Mouse (Mus musculus) neutrophil, adult 5-6 weeks (primary cell): ENCODE results near the gene Bco1. TPM values are rescaled to one million over a fixed set of nuclear protein-coding genes. Genes with fewer than 3 reads are reported as not detected.

Experiments
- ATAC-seq: fragments of 151-379, 151-347 bp; 2 replicates; pipeline ENCODE4 v1.8.0; 2017; ENCODE audit warnings: mild to moderate bottlenecking, moderate TSS enrichment; ENCODE audit not compliant: insufficient number of reproducible peaks, poor library complexity, low FRiP score, severe bottlenecking; ENCODE audit errors: extremely low read depth
- total RNA-seq: library from RNA; stranded (forward); fragments of 200-1000 nt; gene quantifications from 2 replicates; pipeline ENCODE4 v1.2.3, GENCODE M21; 2017

The Bco1 gene
- total RNA-seq, 1 experiment from 2014 or later = not detected

DNA sequence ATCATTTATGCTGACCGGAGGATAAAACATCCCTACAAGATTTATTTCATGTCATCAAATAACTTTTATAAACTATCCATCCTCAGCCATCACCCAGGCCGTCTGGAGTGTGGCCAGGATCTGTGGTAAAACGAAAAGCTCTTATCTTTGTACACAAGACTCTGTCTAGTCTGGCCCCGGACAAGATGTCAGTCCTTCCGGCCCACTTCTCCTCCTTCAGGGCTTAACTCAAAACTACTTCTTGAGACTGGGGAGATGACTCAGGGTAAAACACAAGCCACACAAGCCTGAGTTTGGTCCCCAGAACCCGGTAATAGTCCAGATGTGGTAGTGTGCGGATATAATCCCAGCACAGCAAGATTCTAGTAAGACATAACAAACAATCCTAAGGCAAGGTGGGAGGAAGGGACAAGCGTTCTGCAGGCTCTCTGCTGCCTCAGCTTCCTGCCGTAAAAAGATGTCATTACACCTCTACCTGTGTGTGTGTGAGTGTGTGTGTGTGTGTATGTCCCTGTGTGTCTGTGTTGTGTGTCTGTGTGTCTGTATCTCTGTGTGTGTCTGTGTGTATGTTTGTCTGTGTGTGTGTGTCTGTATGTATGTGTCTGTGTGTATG, 12.6 kb upstream of the Bco1 start:
- no peak for ATAC-seq

DNA sequence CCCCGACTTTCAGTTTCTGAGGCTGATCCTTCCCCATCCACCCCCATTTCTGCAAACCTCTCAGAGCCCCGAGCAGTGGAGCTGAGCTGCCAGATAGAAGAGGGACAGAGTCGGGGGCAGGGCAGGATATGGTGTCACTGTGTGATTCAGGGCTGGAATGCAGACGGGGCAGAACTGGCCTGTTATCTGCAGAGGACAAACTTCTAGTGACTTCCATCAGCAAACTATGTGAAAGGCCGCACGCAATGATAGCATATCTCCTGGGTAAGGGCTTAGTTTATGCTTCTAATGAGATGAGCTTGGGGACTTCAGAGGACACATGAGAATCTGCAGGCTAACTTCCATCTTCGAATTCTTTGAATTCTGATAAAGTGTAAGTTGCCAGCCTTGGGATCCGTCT, 10.1 kb upstream of the Bco1 start:
- no peak for ATAC-seq

GRCm38 (mm10) chr8:117087036-117087435, 8.6 kb upstream of the Bco1 start:
- ATAC-seq = no peak

- no peak for ATAC-seq
Measured at GRCm38 (mm10) chr8:117089802-117090201, 5.9 kb upstream of the Bco1 start.

DNA sequence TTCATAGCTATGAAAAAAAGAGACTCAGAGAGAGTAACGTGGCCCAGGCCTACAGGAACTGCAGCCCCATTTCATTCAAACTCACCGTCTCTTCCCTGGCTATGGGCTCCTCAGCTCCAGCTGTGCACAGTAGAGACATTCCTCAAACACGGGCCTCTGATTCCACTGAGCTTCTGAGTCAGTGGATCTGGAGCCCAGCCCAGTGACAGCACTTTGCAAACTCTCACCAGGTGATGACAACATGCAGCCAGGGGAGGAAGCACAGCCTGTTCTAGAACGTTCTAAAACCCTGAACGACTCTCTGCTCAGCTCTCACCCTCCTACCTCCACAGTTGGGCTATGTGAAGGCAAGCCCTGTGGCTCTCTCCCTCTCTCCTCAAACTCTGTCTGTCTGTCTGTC, 1.6 kb upstream of the Bco1 start:
- ATAC-seq = no peak

DNA sequence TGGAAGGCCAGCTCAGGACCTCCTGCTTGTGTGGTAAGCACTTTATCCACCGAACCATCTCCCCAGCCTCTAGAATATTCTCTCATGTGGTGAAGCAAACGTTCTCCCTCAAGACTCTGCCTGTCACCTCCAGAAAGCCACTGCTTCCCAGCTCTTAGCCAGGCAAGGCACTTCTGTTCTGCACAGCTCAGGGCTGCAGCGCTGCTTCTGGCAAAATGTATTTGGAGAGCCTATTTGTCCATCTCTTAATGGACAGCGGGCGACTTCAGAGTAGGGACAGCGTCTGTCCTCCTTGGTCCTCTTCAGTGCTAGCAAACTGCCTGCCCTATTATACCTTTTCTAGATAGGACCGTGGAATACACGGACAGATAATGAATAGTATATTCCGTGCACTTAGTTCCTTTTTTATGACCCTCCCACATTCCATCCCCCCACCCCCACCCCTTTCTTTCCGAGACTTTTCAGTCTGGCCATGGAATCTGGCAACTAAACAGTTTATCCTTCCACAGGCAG, 1.5 kb downstream of the Bco1 start:
- no peak for ATAC-seq

GRCm38 (mm10) chr8:117097564-117098191, 2.0 kb downstream of the Bco1 start:
- no peak for ATAC-seq

DNA sequence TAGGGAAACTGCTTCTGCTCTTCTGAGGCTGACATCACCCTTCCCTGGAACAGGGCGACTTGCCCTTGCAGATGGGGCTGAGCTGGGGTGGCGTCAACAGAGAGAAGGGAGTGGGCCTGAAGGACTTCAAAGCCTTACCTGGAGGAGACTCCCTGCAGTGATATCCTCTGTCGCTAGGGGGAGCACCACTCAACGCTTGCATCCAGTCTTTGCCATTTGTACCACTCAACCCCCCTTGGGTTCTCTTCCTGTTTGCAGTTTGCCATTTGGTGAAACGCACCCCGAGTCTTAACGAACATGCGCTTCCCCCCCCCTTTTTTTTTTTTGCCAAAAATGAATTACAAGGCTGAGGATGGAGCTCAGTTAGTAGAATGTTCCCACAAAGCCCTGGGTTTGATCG, 11.9 kb downstream of the Bco1 start:
- ATAC-seq = peak; percentile 63; the same call in 1 of the 2 replicates

DNA sequence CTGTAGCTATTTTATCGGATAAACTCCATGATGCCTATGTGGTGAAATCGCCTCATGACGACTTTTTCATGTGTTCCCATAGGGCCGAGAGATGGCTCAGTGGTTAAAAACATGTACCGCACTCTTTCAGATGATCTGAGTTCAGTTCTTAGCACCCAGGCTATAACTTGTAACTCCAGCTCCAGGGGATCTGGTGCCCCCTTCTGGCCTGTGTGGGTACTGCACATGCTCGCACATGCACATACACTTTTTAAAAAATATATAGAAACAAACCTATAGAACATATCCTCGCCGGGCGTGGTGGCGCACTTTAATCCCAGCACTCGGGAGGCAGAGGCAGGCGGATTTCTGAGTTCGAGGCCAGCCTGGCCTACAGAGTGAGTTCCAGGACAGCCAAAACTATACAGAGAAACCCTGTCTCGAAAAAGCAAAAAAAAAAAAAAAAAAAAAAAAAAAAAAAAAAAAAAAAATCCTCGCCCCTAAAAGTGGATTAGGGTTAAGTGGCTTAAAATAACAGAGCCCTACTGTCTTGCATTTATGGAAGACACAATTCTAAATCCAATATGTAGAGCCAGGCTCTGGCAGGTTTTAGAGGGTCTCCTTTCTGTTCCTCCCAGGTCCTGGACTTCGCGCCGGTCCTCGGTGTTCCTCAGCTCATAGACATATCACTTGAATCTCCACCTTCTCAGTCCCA, 13.5 kb downstream of the Bco1 start:
- no peak for ATAC-seq

- ATAC-seq = no peak
Measured at GRCm38 (mm10) chr8:117109801-117110390, 14.2 kb downstream of the Bco1 start.

DNA sequence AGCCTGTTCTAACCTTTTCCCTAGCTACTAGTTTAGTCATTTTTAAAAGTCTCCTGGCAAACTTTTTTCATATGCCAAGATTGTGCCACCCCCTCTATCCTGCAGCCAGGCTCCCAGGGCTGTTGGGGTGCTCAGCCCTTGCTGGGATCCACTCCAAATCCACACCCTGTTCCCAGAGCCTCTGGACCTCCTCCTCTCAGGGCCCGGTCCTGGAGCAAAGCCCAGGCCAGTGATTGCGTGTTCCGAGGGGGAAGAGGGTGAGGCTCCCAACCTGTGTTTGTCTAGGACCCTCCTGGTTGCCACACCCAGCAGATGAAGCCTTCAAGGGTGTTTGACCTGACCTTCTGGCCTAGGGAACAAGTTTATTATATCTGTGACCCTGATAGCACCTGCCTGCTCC, 16.0 kb downstream of the Bco1 start:
- no peak for ATAC-seq

DNA sequence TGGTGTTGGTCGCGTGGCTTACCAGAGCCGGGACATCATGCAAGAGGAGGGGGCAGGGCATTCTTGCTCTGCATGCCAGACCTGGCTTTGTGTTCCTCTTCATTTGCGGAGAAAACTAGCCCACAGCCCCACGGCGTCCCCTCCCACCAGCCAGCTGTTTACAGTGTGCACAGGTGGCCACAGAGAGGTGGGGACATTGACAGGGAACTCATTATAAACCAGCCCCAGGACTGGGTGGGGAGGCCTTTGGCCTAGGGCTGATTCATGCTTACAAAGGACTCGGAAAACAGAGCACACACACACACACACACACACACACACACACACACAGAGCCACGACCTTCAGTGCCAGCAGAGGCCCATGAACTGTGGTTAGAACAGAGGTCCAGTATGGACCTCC, 16.6 kb downstream of the Bco1 start:
- no peak for ATAC-seq

DNA sequence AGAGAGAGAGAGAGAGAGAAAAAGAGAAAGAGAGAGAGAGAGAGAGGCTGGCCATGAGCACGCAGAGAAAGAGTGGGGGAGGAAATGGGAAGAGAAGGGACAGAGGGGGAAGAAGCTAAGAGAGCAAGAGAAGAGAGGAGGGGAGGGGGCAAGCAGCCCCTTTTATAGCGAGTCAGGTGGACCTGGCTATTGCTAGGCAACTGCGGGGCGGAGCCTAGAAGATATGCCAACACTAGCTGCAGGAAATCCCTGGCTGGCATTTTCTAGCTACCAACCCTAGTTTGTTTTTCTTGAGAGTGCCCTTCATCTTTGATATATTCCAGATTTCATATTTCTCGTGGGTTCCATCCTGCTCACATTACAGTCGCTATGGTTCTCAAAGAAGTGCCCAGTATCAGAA, 19.4 kb downstream of the Bco1 start:
- ATAC-seq = no peak

- ATAC-seq = no peak
Measured at GRCm38 (mm10) chr8:117115676-117116446, 20.2 kb downstream of the Bco1 start.

DNA sequence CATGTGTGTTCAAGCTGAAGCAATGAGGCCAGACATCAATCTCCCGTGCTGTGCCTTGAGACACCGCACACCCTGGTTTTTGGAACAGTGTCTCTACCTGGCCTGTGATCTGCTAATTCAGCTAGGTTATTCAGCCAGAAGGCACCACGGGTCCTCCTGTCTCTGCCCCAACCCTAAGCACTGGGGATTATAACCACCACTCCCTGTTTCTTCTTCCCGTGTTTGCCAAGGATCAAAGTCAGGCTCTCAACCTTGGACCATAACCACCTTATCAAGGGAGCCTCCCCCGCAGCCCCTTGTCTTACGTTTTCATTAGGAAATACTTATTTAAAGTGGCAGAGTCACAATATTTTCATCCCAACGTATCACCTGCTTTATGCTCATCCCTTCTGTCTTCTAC, 20.9 kb downstream of the Bco1 start:
- no peak for ATAC-seq

GRCm38 (mm10) chr8:117118409-117118808, 22.8 kb downstream of the Bco1 start:
- ATAC-seq = no peak

DNA sequence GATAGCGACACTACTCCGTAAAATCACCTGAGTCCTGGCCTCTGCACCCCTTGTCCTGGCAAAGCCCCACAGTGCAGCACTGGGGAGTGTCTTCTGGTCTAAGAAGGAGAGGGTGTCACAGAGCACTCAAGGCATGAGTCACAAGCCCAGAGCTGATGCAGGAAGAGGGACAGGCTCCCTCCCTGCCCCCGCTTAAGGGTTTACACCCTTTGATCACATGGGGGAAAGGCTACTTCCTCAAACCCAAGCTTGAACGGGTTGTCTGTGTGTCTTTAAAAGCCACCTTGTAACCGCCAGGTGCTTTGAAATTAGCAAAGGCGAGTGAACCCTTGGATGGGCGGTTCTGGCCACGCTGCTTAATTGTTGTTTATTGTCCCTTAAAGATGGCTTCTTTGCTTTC, 25.6 kb downstream of the Bco1 start:
- ATAC-seq = peak; percentile 86

- ATAC-seq = no peak
Measured at GRCm38 (mm10) chr8:117123850-117124633, 28.4 kb downstream of the Bco1 start.
